Mouse (Mus musculus) MEL (cell line): Measurements from ENCODE around the gene D630003M21Rik.

Experiments used
- CHD2 ChIP-seq: IDR thresholded peaks from 2 replicates; pipeline ENCODE4 v1.6.1; 2011; ENCODE audit warnings: low read length, improper control_type of control experiment
- CTCF ChIP-seq, 3 experiments: IDR thresholded peaks in 2 of 3; conservative IDR thresholded peaks in 1 of 3; 2 replicates each; pipeline ENCODE4 v1.5.1; 2011 to 2012; ENCODE audit warnings: low read length in 3 of 3, low read depth in 2 of 3, mild to moderate bottlenecking in 2 of 3, improper control_type of control experiment in 1 of 3, inconsistent platforms in 1 of 3, mixed read lengths in 1 of 3, moderate library complexity in 1 of 3; ENCODE audit not compliant: control insufficient read depth in 1 of 3, insufficient read depth in 1 of 3, poor library complexity in 1 of 3, severe bottlenecking in 1 of 3
- EP300 ChIP-seq, 2 experiments: IDR thresholded peaks; 2 replicates each; pipeline ENCODE4 v1.6.1; 2011; ENCODE audit warnings: improper control_type of control experiment in 2 of 2, low read length in 2 of 2, low read depth in 1 of 2, mild to moderate bottlenecking in 1 of 2
- ETS1 ChIP-seq: IDR thresholded peaks from 2 replicates; pipeline ENCODE4 v1.6.1; 2012; ENCODE audit warnings: low read depth, mild to moderate bottlenecking, inconsistent platforms, low read length, improper control_type of control experiment, moderate library complexity
- MAX ChIP-seq: IDR thresholded peaks from 2 replicates; pipeline ENCODE4 v1.6.1; 2011; ENCODE audit warnings: low read length, improper control_type of control experiment
- MYC ChIP-seq: IDR thresholded peaks from 2 replicates; pipeline ENCODE4 v1.6.1; 2011; ENCODE audit warnings: low read depth, mild to moderate bottlenecking, low read length, improper control_type of control experiment, moderate library complexity
- POLR2A ChIP-seq, 2 experiments: IDR thresholded peaks; 2 replicates each; pipeline ENCODE4 v1.6.1; 2011 to 2012; ENCODE audit warnings: low read length in 2 of 2, mild to moderate bottlenecking in 2 of 2, control low read depth in 1 of 2, improper control_type of control experiment in 1 of 2, low read depth in 1 of 2, moderate library complexity in 1 of 2; ENCODE audit not compliant: control insufficient read depth in 1 of 2, insufficient read depth in 1 of 2, poor library complexity in 1 of 2
- POLR2AphosphoS2 ChIP-seq: IDR thresholded peaks from 2 replicates; pipeline ENCODE4 v1.6.1; 2011; ENCODE audit warnings: low read length, improper control_type of control experiment
- POLR2AphosphoS5 ChIP-seq: IDR thresholded peaks from 2 replicates; pipeline ENCODE4 v1.6.1; 2012; ENCODE audit warnings: low read depth, borderline replicate concordance, mild to moderate bottlenecking, inconsistent platforms, low read length, moderate library complexity, mixed read lengths
- TAL1 ChIP-seq: IDR thresholded peaks from 2 replicates; pipeline ENCODE4 v1.6.1; 2012; ENCODE audit warnings: mild to moderate bottlenecking, inconsistent platforms, low read length, moderate library complexity, mixed read lengths
- UBTF ChIP-seq: IDR thresholded peaks from 2 replicates; pipeline ENCODE4 v1.6.1; 2012; ENCODE audit warnings: low read depth, mild to moderate bottlenecking, inconsistent platforms, low read length, improper control_type of control experiment, moderate library complexity, borderline replicate concordance; ENCODE audit not compliant: insufficient read depth
- USF1 ChIP-seq: IDR thresholded peaks from 2 replicates; pipeline ENCODE4 v1.6.1; 2014; ENCODE audit warnings: low read depth, mild to moderate bottlenecking, inconsistent platforms, low read length, improper control_type of control experiment, moderate library complexity
- ZMIZ1 ChIP-seq: IDR thresholded peaks from 2 replicates; pipeline ENCODE4 v1.6.1; 2012; ENCODE audit warnings: low read depth, mild to moderate bottlenecking, inconsistent platforms, low read length, improper control_type of control experiment, moderate library complexity

DNA sequence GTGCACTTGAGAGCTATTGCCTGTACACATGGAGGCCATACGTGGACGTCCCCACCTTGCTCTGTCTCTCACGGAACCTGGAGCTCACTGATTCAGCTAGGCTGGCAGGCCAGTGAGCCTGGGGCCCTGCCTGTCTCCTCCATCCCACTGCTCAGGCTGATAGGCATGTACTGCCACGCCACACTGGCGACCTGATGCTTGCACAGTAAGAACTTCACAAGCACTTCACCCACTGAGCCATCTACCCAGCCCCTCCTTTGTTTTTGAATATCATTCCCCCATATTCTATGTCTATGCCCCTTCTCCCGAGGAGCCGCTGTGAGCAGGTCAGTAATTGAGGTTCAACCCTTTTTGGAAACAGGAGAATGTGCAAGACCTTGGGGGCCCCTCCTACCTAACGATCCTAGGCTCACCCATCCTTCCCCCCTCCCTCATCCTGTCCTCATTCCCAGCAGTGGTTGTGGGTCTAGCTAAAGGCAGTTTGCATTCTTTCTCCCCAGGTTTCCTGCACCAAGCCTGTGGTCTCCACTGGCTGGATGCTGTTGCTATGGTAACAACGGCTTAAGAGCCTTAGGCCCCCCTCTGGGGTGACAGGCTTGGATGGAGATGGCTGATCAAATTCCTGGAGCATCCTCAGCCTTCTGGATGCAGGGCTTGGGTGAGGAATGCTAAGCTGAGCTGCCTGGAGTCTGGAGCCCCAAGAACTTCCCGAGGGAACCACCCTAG, 35.2 kb downstream of the D630003M21Rik start:
- TF ChIP-seq POLR2AphosphoS5: no peak
- no peak for TF ChIP-seq EP300 (IDR thresholded peaks at IDR 0.05; ENCODE audit: low read depth in 1 of 2, low read length in 2 of 2)
- TF ChIP-seq MAX: no peak
- no peak for TF ChIP-seq CTCF (IDR thresholded peaks at IDR 0.05 in 2 of 3, conservative IDR thresholded peaks at IDR 0.05 in 1 of 3; ENCODE audit: control insufficient read depth in 1 of 3, insufficient read depth in 1 of 3, low read depth in 2 of 3, low read length in 3 of 3, poor library complexity in 1 of 3, severe bottlenecking in 1 of 3)
- no peak for TF ChIP-seq POLR2AphosphoS2
- TF ChIP-seq UBTF: no peak
- TF ChIP-seq POLR2A (IDR thresholded peaks at IDR 0.05; ENCODE audit: control insufficient read depth in 1 of 2, insufficient read depth in 1 of 2, low read depth in 1 of 2, low read length in 2 of 2, poor library complexity in 1 of 2): no peak
- TF ChIP-seq MYC: no peak
- TF ChIP-seq ETS1: no peak
- no peak for TF ChIP-seq USF1
- no peak for TF ChIP-seq TAL1
- no peak for TF ChIP-seq CHD2
- TF ChIP-seq ZMIZ1: no peak
